ENCODE assay signal across 14 mouse cellular contexts in the genomic region with DNA sequence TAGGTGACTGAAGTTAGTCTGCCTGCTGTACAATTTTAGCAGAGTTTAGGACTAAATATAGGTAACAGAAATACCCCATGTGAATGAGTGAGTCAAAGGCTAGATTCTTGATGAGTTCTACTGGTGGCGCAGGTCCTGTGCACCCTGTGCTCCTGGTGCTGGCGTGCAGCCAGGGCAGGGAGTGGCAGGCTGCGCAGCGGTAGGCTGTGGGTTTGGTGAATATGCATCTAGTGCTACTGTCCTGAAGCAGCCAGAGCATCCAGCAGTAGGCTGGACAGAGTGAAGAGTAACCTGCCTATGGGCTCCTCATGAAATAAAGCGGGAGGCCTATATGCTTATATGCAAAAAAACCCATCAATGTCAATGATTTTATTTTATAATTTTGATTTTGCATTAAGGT.
DNase-seq lines count a peak whose midpoint lies in the region; ATAC-seq and TF ChIP-seq lines count a peak whose summit lies in the region.
"Had no signal": no experiment of that assay in that cellular context is flagged by ENCODE, and none has a peak within 500 bp of the region (broad histone marks: within the 10 kb centered on the region; RNA-seq: fewer than 3 reads in every experiment).

No protein-coding gene starts in this region.

- H3K9me3 ChIP-seq in heart, embryonic 14.5 days (ENCODE audit: control insufficient read depth, low read length): no peaks in the 10 kb centered on the region
- H3K9me3 ChIP-seq in stomach, postnatal 0 days (ENCODE audit: control insufficient read depth, low read length): no peaks in the 10 kb centered on the region
- H3K9me3 ChIP-seq in midbrain, embryonic 16.5 days (replicated peaks; ENCODE audit: control insufficient read depth, low read length, poor library complexity, severe bottlenecking): no peaks in the 10 kb centered on the region
- H3K9me3 ChIP-seq: forebrain, embryonic 12.5 days; neural tube, embryonic 15.5 days; stomach, embryonic 15.5 days had no signal

- no peak overlapping the region for H3K4me2 ChIP-seq in heart, embryonic 14.5 days (ENCODE audit: low read length)
- H3K4me2 ChIP-seq in stomach, postnatal 0 days (replicated peaks; ENCODE audit: low read depth): no peak overlapping the region
- H3K4me2 ChIP-seq in midbrain, embryonic 16.5 days (ENCODE audit: low read length): no peak overlapping the region
- H3K4me2 ChIP-seq: forebrain, embryonic 12.5 days; lung, embryonic 14.5 days; neural tube, embryonic 15.5 days; stomach, embryonic 15.5 days had no signal

- peaks cover 6% of the 10 kb centered on the region; the same call in 1 of the 2 replicates for H3K36me3 ChIP-seq in heart, embryonic 14.5 days (ENCODE audit: control insufficient read depth, insufficient read depth, low read length)
- H3K36me3 ChIP-seq in stomach, postnatal 0 days (ENCODE audit: control insufficient read depth, insufficient read depth, low read length): no peaks in the 10 kb centered on the region; the same call in 1 of the 2 replicates
- H3K36me3 ChIP-seq in midbrain, embryonic 16.5 days (ENCODE audit: control insufficient read depth, insufficient read depth, low read length): no peaks in the 10 kb centered on the region
- H3K36me3 ChIP-seq: forebrain, embryonic 12.5 days; stomach, embryonic 15.5 days had no signal

- no peak for DNase-seq in heart, adult 18-20 months
- DNase-seq in urinary bladder, postnatal 14 days (ENCODE audit: low spot score): peak; percentile 54
- DNase-seq in urinary bladder, postnatal 4 days (ENCODE audit: low spot score in 2 of 2): no peak
- peak; percentile 45 for DNase-seq in stomach, postnatal 0 days (ENCODE audit: low spot score)
- DNase-seq: lung, embryonic 14.5 days; midbrain, embryonic 14.5 days; right cerebral cortex, postnatal 25 days had no signal

- peak overlapping the region; percentile 19; the same call in 1 of the 2 replicates for H3K9ac ChIP-seq in heart, embryonic 14.5 days (ENCODE audit: low read length)
- H3K9ac ChIP-seq in stomach, postnatal 0 days (ENCODE audit: low read length): no peak overlapping the region
- H3K9ac ChIP-seq in midbrain, embryonic 16.5 days (ENCODE audit: low read depth, low read length): no peak overlapping the region
- H3K9ac ChIP-seq: forebrain, embryonic 12.5 days; lung, embryonic 14.5 days; neural tube, embryonic 15.5 days; stomach, embryonic 15.5 days had no signal

- no peak for TF ChIP-seq CTCF in stomach, postnatal 0 days (IDR thresholded peaks at IDR 0.05; ENCODE audit: low read depth)

- TF ChIP-seq EP300 in stomach, postnatal 0 days (optimal IDR thresholded peaks at IDR 0.05): no peak

- peak overlapping the region in 1 of 2 experiments; percentile 45; a peak in 1 of 4 replicates for H3K27ac ChIP-seq in heart, embryonic 14.5 days (replicated peaks in 1 of 2; ENCODE audit: control insufficient read depth in 1 of 2, insufficient read depth in 1 of 2, low read depth in 2 of 2, low read length in 2 of 2)
- H3K27ac ChIP-seq in stomach, postnatal 0 days (replicated peaks): no peak overlapping the region; the same call in 1 of the 2 replicates
- H3K27ac ChIP-seq in midbrain, embryonic 16.5 days (ENCODE audit: low read length): no peak overlapping the region
- H3K27ac ChIP-seq: forebrain, embryonic 12.5 days; layer of hippocampus, adult 2 months; neural tube, embryonic 15.5 days had no signal

- H3K4me1 ChIP-seq in heart, embryonic 14.5 days (ENCODE audit: control insufficient read depth in 2 of 2, insufficient read depth in 2 of 2, low read length in 2 of 2): peaks cover 23 to 59% of the 10 kb centered on the region in 2 experiments
- 0 out of 2 replicates have a peak, but pooled peaks cover 2% of the 10 kb centered on the region for H3K4me1 ChIP-seq in stomach, postnatal 0 days (replicated peaks; ENCODE audit: control insufficient read depth, insufficient read depth)
- H3K4me1 ChIP-seq in midbrain, embryonic 16.5 days (ENCODE audit: control insufficient read depth, insufficient read depth, low read length): peaks cover 2% of the 10 kb centered on the region; the same call in 1 of the 2 replicates

- H3K4me3 ChIP-seq in heart, embryonic 14.5 days (ENCODE audit: control insufficient read depth in 1 of 2, insufficient read depth in 1 of 2, low read depth in 1 of 2, low read length in 2 of 2): no peak overlapping the region
- no peak overlapping the region for H3K4me3 ChIP-seq in stomach, postnatal 0 days (ENCODE audit: low read depth, low read length)
- no peak overlapping the region for H3K4me3 ChIP-seq in midbrain, embryonic 16.5 days (ENCODE audit: low read depth, low read length)
- H3K4me3 ChIP-seq: forebrain, embryonic 12.5 days; layer of hippocampus, adult 2 months; neural tube, embryonic 15.5 days; stomach, embryonic 15.5 days had no signal

- no peaks in the 10 kb centered on the region for H3K27me3 ChIP-seq in heart, embryonic 14.5 days (ENCODE audit: control insufficient read depth, insufficient read depth, low read length)
- H3K27me3 ChIP-seq in stomach, postnatal 0 days (ENCODE audit: control insufficient read depth, insufficient read depth, low read length): no peaks in the 10 kb centered on the region
- H3K27me3 ChIP-seq in midbrain, embryonic 16.5 days (ENCODE audit: control insufficient read depth, insufficient read depth, low read depth, low read length): no peaks in the 10 kb centered on the region
- H3K27me3 ChIP-seq: forebrain, embryonic 12.5 days; neural tube, embryonic 15.5 days; stomach, embryonic 15.5 days had no signal

- 53% methylated on average over 5 of the region's 5 CpGs for WGBS in heart, embryonic 14.5 days
- 48% methylated on average over 5 of the region's 5 CpGs for WGBS in stomach, postnatal 0 days
- 88% methylated on average over 5 of the region's 5 CpGs for WGBS in midbrain, embryonic 16.5 days

- ATAC-seq in heart, embryonic 14.5 days (ENCODE audit: insufficient number of reproducible peaks, insufficient read depth, low FRiP score, low read depth): no peak
- ATAC-seq in inflammation-experienced regulatory T-cells, adult 6 months: peak; percentile 36
- peak; percentile 60; the same call in 1 of the 2 replicates for ATAC-seq in stomach, postnatal 0 days (ENCODE audit: low FRiP score, low TSS enrichment)
- no peak for ATAC-seq in midbrain, embryonic 16.5 days

Comparison
In these comparisons a context has a peak if more than half of its experiments do, and no peak if none do; other contexts are left out.
1. DNase-seq: peak in urinary bladder, postnatal 14 days (single experiment) and stomach, postnatal 0 days (single experiment); none in heart, adult 18-20 months (0 of 2) and urinary bladder, postnatal 4 days (0 of 2).
2. ATAC-seq: peak in inflammation-experienced regulatory T-cells, adult 6 months (single experiment) and stomach, postnatal 0 days (single experiment); none in heart, embryonic 14.5 days (single experiment) and midbrain, embryonic 16.5 days (single experiment).